Mouse (Mus musculus): Measurements from ENCODE around the gene Csrp3.

- no peak for TF ChIP-seq POLR2A (IDR thresholded peaks at IDR 0.05; ENCODE audit: insufficient read depth, low read length)
- TF ChIP-seq CTCF (IDR thresholded peaks at IDR 0.05; ENCODE audit: low read depth, low read length): no peak
- no peak for TF ChIP-seq EP300 (IDR thresholded peaks at IDR 0.05; ENCODE audit: insufficient read depth, low read depth, low read length)
Observed at GRCm38 (mm10) chr7:48829177-48829910, 18.5 kb downstream of the Csrp3 start.

All from ES-Bruce4 (cell line).